Mouse (Mus musculus) hindbrain, embryonic 14.5 days (tissue): Measurements from ENCODE around the gene Golga2. TPM values are rescaled to one million over a fixed set of nuclear protein-coding genes. Genes with fewer than 3 reads are reported as not detected.

Experiments
- ATAC-seq: fragments of 200-750 bp; cut with Nextera tagmentation; 2 replicates; pipeline ENCODE4 v1.8.0; 2017; ENCODE audit warnings: moderate number of reproducible peaks, mild to moderate bottlenecking, moderate TSS enrichment, moderate library complexity; ENCODE audit not compliant: low FRiP score
- DNase-seq: peaks from one replicate; pipeline ENCODE4 v3.0.0-alpha.2; 2015; ENCODE audit warnings: low spot score
- H3K27ac ChIP-seq: fragments of 300-500 bp; sonication (generic); 2 replicates; pipeline ENCODE4 v1.5.1; 2014; ENCODE audit warnings: mild to moderate bottlenecking, moderate library complexity
- H3K27me3 ChIP-seq: fragments of 300-500 bp; sonication (generic); 2 replicates; pipeline ENCODE4 v1.6.1; 2014; ENCODE audit warnings: mild to moderate bottlenecking, low read length, mixed read lengths; ENCODE audit not compliant: control insufficient read depth, insufficient read depth
- H3K36me3 ChIP-seq: fragments of 300-500 bp; sonication (generic); replicated peaks from 2 replicates; pipeline ENCODE4 v1.6.1; 2014; ENCODE audit not compliant: control insufficient read depth, insufficient read depth
- H3K4me1 ChIP-seq: fragments of 300-500 bp; sonication (generic); replicated peaks from 2 replicates; pipeline ENCODE4 v1.6.1; 2014; ENCODE audit warnings: antibody characterized with exemption, low read length, mixed read lengths; ENCODE audit not compliant: control insufficient read depth, insufficient read depth
- H3K4me2 ChIP-seq: fragments of 300-500 bp; sonication (generic); replicated peaks from 2 replicates; pipeline ENCODE4 v1.6.1; 2014; ENCODE audit warnings: mild to moderate bottlenecking, moderate library complexity
- H3K4me3 ChIP-seq: fragments of 300-500 bp; sonication (generic); replicated peaks from 2 replicates; pipeline ENCODE4 v1.5.1; 2014; ENCODE audit warnings: mild to moderate bottlenecking, low read length
- H3K9ac ChIP-seq: fragments of 300-500 bp; sonication (generic); 2 replicates; pipeline ENCODE4 v1.6.1; 2014
- H3K9me3 ChIP-seq: fragments of 300-500 bp; sonication (generic); 2 replicates; pipeline ENCODE4 v1.6.1; 2016; ENCODE audit warnings: low read length; ENCODE audit not compliant: control insufficient read depth
- WGBS: fragments of 180-500 bp; shearing (Covaris S2); extraction: QIAGEN DNeasy Blood & Tissue Kit; methylation state at CpG from one replicate; pipeline ENCODE4 v1.1.7; 2014; 5-methylcytosine and 5-hydroxymethylcytosine counted together
- polyA plus RNA-seq: library from polyadenylated mRNA; unstranded; fragments of >200 nt; fragmentation: Nextera tagmentation; extraction: Ambion mirVana; gene quantifications from 2 replicates; pipeline ENCODE4 v1.2.1, GENCODE M21; 2014

Golga2 gene
- polyA plus RNA-seq, 1 experiment from 2014 or later = 26.4 TPM

GRCm38 (mm10) chr2:32252658-32253057, 34.5 kb upstream of the Golga2 start:
- H3K27me3 ChIP-seq = no peaks in the 10 kb centered on the region
- peaks cover 89% of the 10 kb centered on the region for H3K36me3 ChIP-seq
- DNase-seq = no peak
- H3K9ac ChIP-seq = no peak overlapping the region
- H3K4me3 ChIP-seq = no peak overlapping the region
- ATAC-seq = no peak
- H3K27ac ChIP-seq = no peak overlapping the region
- H3K4me2 ChIP-seq = no peak overlapping the region
- WGBS = 93% methylated on average over 5 of the region's 5 CpGs
- H3K9me3 ChIP-seq = no peaks in the 10 kb centered on the region
- no peaks in the 10 kb centered on the region for H3K4me1 ChIP-seq

- WGBS = 95% methylated on average over 1 of the region's 1 CpGs
- H3K36me3 ChIP-seq = peaks cover 89% of the 10 kb centered on the region
- no peak overlapping the region for H3K4me3 ChIP-seq
Measured at GRCm38 (mm10) chr2:32253352-32253751, 33.8 kb upstream of the Golga2 start.

GRCm38 (mm10) chr2:32254563-32254962, 32.6 kb upstream of the Golga2 start:
- H3K4me1 ChIP-seq = peaks cover 8% of the 10 kb centered on the region
- DNase-seq (no peak), ATAC-seq (no peak)
- no peak overlapping the region for H3K4me3 ChIP-seq
- H3K27ac ChIP-seq = no peak overlapping the region
- H3K4me2 ChIP-seq = no peak overlapping the region
- 91% methylated on average over 5 of the region's 5 CpGs for WGBS
- no peak overlapping the region for H3K9ac ChIP-seq
- no peaks in the 10 kb centered on the region for H3K9me3 ChIP-seq
- peaks cover 87% of the 10 kb centered on the region for H3K36me3 ChIP-seq
- no peaks in the 10 kb centered on the region for H3K27me3 ChIP-seq

More at GRCm38 (mm10) chr2:32253352-32253751, 33.8 kb upstream of the Golga2 start:
- H3K27ac ChIP-seq = no peak overlapping the region
- no peak for ATAC-seq
- H3K4me2 ChIP-seq = no peak overlapping the region
- no peaks in the 10 kb centered on the region for H3K27me3 ChIP-seq
- no peak overlapping the region for H3K9ac ChIP-seq
- H3K9me3 ChIP-seq = no peaks in the 10 kb centered on the region
- no peak for DNase-seq
- H3K4me1 ChIP-seq = no peaks in the 10 kb centered on the region

GRCm38 (mm10) chr2:32256273-32256672, 30.9 kb upstream of the Golga2 start:
- H3K4me1 ChIP-seq = peaks cover 8% of the 10 kb centered on the region
- WGBS = 95% methylated on average over 11 of the region's 11 CpGs
- H3K36me3 ChIP-seq = peaks cover 72% of the 10 kb centered on the region
- no peak overlapping the region for H3K27ac ChIP-seq
- no peak overlapping the region for H3K9ac ChIP-seq
- no peak overlapping the region for H3K4me2 ChIP-seq
- H3K9me3 ChIP-seq = no peaks in the 10 kb centered on the region
- DNase-seq (no peak), ATAC-seq (no peak)
- H3K4me3 ChIP-seq = no peak overlapping the region
- no peaks in the 10 kb centered on the region for H3K27me3 ChIP-seq

- H3K4me3 ChIP-seq = peak overlapping the region; percentile 84
- peaks cover 44% of the 10 kb centered on the region for H3K36me3 ChIP-seq
- H3K4me1 ChIP-seq = peaks cover 8% of the 10 kb centered on the region
- peak overlapping the region; percentile 90 for H3K4me2 ChIP-seq
- no peak overlapping the region for H3K27ac ChIP-seq
- 61% methylated on average over 6 of the region's 6 CpGs for WGBS
- DNase-seq (no peak), ATAC-seq (no peak)
- H3K9ac ChIP-seq = peak overlapping the region; percentile 92
- H3K9me3 ChIP-seq = no peaks in the 10 kb centered on the region
- no peaks in the 10 kb centered on the region for H3K27me3 ChIP-seq
Measured at GRCm38 (mm10) chr2:32258887-32259533, 28.2 kb upstream of the Golga2 start.

DNA sequence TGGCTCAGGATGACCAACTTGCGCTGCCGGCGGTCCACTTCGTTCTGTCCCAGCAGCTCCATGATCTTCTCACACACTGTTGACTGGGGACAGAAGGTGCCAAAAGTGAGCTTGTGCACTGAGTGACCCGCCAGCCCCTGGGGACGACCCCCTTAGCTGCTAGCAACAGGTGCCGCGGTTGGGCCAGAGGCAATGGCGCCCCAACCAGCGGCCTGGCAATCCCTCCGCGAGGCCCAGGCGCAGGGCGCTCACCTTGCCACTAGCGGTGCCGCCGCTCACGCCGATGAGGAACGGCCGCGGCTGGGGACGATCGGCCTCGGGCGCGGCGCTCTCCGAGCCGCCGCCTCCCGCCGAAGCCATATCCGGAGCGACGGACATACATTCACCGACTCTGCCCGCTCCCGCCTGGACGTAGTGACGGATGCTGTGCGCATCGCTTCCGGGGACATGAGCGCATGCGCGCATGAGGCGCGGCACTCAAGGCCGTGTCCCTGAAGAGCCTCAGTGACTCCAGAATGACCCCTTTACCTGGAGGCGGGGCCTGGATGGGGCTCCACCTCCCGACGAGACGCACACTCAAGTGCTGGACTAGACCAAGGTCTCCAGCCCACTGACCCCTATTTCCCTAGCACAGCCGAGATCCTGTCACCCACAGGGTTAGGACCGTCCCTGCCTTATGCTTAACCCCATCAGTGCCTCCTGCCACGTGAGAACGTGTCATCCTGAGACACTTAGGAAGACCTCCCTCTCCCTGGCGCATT, 27.3 kb upstream of the Golga2 start, which contains the start of gene Uck1:
Gene Uck1, minus strand, starts transcription at position 503 of the 761 bp plus-strand sequence.
- Histone ChIP-seq H3K9ac (peak within 1 kb of the TSS; percentile 92), H3K36me3 (peaks cover 36% of the 10 kb centered on the region), H3K4me3 (peak within 1 kb of the TSS; percentile 84), H3K9me3 (no peaks in the 10 kb centered on the region), H3K4me1 (peaks cover 8% of the 10 kb centered on the region), H3K27ac (peak within 1 kb of the TSS; percentile 51; the same call in 1 of the 2 replicates), H3K27me3 (no peaks in the 10 kb centered on the region), H3K4me2 (peak within 1 kb of the TSS; percentile 90)
- DNase-seq (peak; percentile 87), ATAC-seq (peak; percentile 91)
- 2% methylated on average over 57 of the region's 59 CpGs for WGBS

- 30% methylated on average over 4 of the region's 4 CpGs for WGBS
- Histone ChIP-seq H3K27ac (no peak overlapping the region), H3K4me3 (peak overlapping the region; percentile 84; the same call in 1 of the 2 replicates), H3K27me3 (no peaks in the 10 kb centered on the region), H3K36me3 (peaks cover 33% of the 10 kb centered on the region), H3K9ac (no peak overlapping the region), H3K4me2 (peak overlapping the region; percentile 90; the same call in 1 of the 2 replicates), H3K4me1 (peaks cover 8% of the 10 kb centered on the region), H3K9me3 (no peaks in the 10 kb centered on the region)
- peak; percentile 52 for DNase-seq
- ATAC-seq = no peak
Measured at GRCm38 (mm10) chr2:32260635-32261034, 26.5 kb upstream of the Golga2 start.

DNA sequence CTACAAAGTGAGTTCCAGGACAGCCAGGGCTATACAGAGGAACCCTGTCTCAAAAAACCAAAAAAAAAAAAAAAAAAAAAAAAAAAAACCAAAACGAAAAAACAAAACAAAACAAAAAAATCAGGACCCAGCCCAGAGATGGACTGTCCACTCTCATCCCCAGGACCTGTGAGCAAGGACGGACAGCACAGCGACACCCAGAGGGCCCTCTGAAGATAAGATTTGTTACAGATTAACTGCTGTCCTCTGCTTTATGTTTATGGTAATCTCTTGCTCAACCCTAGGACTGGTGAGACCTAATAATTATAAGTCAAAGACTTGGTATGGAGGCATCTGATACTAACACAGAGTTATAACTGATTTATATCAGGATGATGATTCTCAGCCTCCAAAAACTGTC, 11.4 kb upstream of the Golga2 start:
- Histone ChIP-seq H3K27me3 (no peaks in the 10 kb centered on the region), H3K36me3 (peaks cover 42% of the 10 kb centered on the region), H3K27ac (no peak overlapping the region), H3K4me1 (no peaks in the 10 kb centered on the region), H3K4me3 (no peak overlapping the region), H3K9me3 (no peaks in the 10 kb centered on the region), H3K4me2 (no peak overlapping the region), H3K9ac (no peak overlapping the region)
- DNase-seq (no peak), ATAC-seq (no peak)
- 77% methylated on average over 3 of the region's 3 CpGs for WGBS

- H3K27ac ChIP-seq = no peak overlapping the region
- H3K9me3 ChIP-seq = no peaks in the 10 kb centered on the region
- H3K36me3 ChIP-seq = peaks cover 83% of the 10 kb centered on the region
- no peak overlapping the region for H3K4me3 ChIP-seq
- ATAC-seq (no peak), DNase-seq (no peak)
- H3K4me1 ChIP-seq = peaks cover 8% of the 10 kb centered on the region
- no peaks in the 10 kb centered on the region for H3K27me3 ChIP-seq
- H3K9ac ChIP-seq = no peak overlapping the region
- no peak overlapping the region for H3K4me2 ChIP-seq
- WGBS = 94% methylated on average over 2 of the region's 2 CpGs
Measured at GRCm38 (mm10) chr2:32282289-32282688, 4.9 kb upstream of the Golga2 start.
